Mouse (Mus musculus): ENCODE results near the gene Pamr1. TPM values are rescaled to one million over a fixed set of nuclear protein-coding genes. Genes with fewer than 3 reads are reported as not detected.

Pamr1 gene
- total RNA-seq (2022) = 10 to 100 TPM; 37.2 to 51.2 (median 39.9) TPM

- no peak for DNase-seq (ENCODE audit: low spot score in 2 of 2)
Observed at GRCm38 (mm10) chr2:102549611-102550266, at the start of gene Pamr1. Pamr1 (plus strand) TSS chr2:102550012.

DNA sequence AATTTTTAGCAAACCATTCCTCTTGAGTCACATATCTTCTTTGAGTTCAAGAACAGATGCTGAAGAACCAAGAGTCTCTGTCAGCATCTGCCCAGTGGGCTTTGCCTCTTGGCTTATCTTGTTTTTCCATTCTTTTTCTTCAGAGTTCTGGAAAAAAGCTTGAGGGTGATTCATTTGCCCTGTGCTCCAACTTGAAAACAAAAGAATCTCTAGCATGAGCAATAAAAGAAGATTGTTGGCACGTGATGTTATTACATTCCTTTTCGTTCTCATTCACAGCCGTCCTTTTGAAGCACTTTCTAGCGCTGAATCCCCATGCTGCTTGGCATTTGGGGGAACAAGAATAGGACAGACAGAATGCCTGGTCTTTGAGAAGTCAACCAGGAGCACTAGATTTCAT lies 42.2 kb upstream of the Pamr1 start:
- DNase-seq (ENCODE audit: low spot score in 2 of 2) = no peak

DNA sequence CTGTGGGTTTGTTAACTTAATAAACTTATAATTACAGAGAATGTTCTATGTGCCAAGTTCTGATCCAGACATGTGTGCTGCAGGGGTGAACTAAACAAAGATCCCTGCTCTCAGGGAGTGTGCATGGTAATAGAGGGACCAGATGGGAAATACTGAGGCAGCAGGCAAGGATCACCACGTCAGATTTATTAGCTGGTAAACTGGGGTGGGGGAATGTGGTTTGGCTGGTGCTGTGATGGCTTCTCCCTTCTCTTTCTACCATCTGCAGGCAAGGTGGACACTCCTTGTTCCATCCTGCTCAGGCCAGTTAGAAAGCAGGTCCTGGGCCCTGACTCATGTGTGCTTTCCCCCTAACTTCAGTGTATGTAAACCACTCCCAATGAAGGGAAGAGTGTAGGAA lies 41.7 kb upstream of the Pamr1 start:
- no peak for DNase-seq (ENCODE audit: low spot score in 2 of 2)

DNA sequence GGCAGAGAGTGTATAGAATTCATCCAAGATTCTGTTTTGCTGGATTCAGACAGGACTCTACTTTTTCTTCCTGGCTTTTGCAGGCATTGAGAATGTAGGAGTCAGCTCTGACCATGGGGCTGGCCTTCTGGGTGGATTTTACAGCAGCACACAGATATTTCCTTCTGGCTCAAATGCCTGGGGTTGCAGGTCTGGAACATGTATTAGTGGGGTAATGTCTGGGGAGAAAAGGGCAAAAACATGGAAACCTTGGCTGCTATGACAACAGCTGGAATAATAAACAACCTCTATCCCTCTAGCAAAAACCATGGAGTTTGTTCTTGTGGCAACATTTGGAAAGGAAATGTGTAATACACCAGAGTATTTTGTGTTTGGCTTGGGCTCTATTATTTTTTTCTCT lies 29.9 kb upstream of the Pamr1 start:
- DNase-seq (ENCODE audit: low spot score in 2 of 2) = no peak

GRCm38 (mm10) chr2:102527563-102527962 lies 22.2 kb upstream of the Pamr1 start:
- no peak for DNase-seq (ENCODE audit: low spot score in 2 of 2)

DNA sequence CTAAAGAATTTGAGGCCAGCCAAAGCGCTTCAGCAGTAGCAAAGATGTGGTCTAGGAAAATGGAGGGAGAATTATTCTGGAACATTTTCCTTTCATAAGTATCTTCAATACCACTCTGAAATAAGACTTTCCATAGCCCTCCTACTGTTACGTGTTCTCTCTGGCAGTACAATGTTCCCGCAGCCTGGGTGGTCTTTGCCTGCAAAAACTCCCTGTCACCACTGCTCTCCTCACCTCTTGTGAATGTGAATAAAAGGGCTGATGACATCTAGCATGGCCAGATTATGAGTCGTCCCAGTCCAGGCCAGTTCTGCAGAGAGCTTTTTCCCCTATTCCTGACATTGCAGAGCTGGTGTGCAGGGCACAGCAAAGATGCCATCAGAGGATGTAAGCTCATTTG lies 16.4 kb upstream of the Pamr1 start:
- DNase-seq (ENCODE audit: low spot score in 2 of 2) = no peak

DNA sequence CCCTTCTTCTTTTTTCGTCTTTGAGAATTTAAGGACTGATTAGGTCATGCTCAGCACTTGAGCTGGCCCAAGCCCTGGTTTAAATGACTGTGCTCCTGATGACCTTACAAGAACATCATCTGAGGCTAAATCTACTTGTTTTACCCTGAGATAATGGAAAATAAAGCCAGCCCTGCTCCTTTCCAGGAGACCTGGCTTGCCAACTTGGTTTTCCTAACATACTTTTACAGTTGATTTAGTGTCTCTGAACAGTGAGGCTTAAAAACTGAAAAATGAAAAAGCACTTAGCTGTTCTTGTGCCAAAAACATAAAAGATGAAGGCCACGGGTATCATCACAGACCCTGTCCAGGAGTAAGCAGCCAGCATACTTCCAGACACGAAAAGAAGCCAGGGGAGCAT lies 13.0 kb upstream of the Pamr1 start:
- DNase-seq (ENCODE audit: low spot score in 2 of 2) = no peak

DNA sequence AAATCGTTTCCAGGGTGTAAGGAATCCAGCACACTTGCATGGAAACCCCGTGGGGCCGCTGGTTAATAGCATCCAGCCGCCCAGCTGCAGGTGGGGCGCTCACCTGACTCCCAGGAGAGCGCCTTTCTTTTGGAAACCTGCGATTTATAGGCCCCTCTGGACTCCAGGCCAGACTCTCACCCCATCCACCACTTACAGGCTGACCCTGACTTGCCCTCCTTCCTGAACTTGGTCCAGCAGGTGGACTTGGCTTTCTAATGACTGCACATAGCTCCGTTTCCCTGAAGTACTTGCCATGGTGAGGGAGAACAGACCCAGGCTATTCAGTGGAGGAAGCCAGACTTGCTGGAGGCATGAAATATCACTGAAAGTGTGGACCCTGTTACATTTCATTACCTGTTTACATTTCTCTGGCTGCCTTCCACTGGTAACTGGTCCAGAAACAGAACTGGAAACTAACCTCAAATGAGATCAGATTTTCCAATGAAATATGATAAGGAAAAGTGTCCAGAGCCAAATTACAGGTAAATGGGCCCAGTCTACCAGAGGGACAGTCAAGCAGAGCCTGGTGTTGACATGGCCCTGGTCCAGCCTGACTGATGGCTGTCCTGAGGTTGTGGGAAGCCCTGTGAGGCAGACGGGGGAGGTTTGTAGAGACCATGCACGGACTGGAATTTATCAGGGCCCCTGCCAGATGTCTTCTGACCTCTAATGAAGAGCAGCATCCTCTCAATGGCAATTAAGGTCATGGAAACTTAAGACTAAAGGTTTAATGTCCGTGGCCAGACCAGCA lies 9.2 kb upstream of the Pamr1 start:
- DNase-seq (ENCODE audit: low spot score in 2 of 2) = no peak

- DNase-seq (ENCODE audit: low spot score in 2 of 2) = no peak
Observed at GRCm38 (mm10) chr2:102541404-102542125, 8.2 kb upstream of the Pamr1 start.

GRCm38 (mm10) chr2:102543961-102544719 lies 5.7 kb upstream of the Pamr1 start:
- no peak for DNase-seq (ENCODE audit: low spot score in 2 of 2)

DNA sequence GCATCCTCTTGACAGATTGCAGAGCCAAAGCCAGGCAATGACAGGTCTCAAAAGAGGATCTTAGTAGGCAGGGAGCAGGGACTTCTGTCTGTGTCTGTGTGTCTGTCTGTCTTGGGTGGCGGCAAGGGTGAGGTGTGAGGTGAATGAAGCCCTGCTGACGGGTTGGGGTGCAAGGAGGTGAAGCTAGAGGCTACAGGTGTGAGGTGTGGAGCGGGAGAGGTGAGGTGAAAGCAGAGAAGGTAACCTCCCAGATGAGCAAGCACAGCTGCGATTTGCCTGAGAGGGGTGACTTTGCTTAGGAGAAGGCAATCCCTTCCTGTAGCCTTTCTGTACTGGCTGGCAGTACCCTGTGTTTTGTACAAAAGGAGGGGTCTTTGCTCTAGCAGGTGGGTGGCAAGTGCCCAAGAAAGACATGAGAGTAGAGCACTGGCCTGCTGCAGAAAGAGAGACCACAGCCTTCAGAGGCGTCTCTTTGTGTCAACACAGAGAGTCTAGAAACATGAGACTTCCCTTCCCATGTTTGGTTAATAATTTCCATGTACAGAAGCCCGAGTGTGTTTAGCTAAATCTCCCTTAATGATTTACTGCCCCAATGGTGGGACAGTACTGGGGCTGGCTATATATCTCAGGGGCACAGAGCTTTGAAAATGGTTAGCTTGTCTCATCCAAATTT lies 1.2 kb downstream of the Pamr1 start:
- no peak for DNase-seq (ENCODE audit: low spot score in 2 of 2)

- DNase-seq (ENCODE audit: low spot score in 2 of 2) = no peak
Observed at GRCm38 (mm10) chr2:102551594-102551993, 1.8 kb downstream of the Pamr1 start.

GRCm38 (mm10) chr2:102552095-102552537 lies 2.3 kb downstream of the Pamr1 start:
- DNase-seq (ENCODE audit: low spot score in 2 of 2) = no peak

- DNase-seq (ENCODE audit: low spot score in 2 of 2) = no peak
Observed at GRCm38 (mm10) chr2:102557085-102557484, 7.3 kb downstream of the Pamr1 start.

DNA sequence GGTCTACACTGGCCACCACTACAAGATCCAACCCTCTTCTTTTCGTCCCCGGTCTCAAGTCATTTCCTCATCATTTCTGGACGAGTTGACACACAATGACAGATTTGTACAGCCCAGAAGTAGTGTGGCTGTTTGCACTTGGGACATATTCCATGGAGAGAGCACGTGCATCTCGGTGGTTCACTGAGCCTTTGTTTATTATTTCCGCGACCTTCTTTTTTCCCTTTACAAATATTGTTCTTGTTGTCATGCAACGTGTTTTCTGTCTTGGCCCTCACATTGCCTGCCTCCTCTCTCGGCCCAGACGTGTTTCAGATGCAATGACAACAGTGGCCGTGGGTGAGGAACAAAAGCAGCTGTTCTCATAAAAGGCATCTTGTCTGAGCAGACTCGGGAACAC lies 9.2 kb downstream of the Pamr1 start:
- DNase-seq (ENCODE audit: low spot score in 2 of 2) = no peak

- no peak for DNase-seq (ENCODE audit: low spot score in 2 of 2)
Observed at GRCm38 (mm10) chr2:102563848-102564247, 14.0 kb downstream of the Pamr1 start.

GRCm38 (mm10) chr2:102579248-102579647 lies 29.4 kb downstream of the Pamr1 start:
- DNase-seq (ENCODE audit: low spot score in 2 of 2) = peak in 1 of 2 experiments; percentile 32

GRCm38 (mm10) chr2:102589977-102590376 lies 40.2 kb downstream of the Pamr1 start:
- DNase-seq (ENCODE audit: low spot score in 2 of 2) = no peak

DNA sequence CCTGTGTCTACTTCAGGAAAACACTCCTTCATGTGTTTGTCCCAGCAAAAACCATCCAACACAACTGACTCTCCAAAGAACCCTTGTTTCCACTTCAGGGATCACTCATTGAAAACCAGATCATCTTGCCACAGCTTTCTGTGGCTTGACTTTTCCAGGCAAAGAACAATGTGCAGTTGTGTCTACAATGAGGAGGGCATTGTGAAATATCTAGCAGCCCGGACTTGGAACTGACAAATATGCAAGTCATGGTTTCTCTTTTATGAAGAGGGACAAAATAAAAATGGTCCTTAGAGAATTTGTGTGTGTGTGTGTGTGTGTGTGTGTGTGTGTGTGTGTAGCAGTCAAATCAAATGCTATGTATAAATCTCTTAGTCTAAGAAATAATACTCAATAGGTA lies 44.7 kb downstream of the Pamr1 start:
- no peak for DNase-seq (ENCODE audit: low spot score in 2 of 2)

DNA sequence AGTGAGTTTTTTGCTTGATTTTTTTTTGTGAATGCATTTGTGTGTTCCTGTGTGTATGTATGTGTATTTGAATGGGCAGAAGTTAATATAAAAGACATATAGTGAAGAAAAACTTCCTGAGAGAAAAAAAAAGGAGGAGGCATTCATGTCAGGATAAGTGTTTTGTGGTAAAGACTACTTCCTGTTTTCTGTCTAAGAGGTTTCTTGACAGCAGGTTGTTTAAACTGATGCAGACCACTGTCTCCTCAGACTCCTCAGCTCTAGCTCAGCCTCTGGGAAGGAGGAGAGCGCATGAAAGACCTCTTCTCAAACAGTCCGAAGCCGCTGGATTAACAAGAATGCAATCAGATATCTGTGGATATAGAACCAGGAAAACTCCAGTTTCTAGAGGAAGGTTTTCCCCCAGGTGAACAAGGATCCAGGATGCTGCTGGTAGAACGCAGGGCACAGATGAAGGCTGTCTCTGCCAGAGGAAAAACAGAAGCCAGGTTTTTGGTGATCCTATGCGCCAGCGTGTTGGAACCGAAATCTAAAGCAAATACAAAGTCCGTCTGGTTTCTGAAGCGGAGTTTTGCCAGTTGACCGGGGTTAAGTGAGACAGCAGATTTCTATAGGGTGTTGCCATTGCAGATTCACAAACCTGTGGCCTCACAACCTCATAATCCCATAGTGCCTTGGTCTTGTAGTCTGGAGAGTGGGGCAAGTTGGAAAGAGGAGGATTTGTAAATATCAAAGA lies 45.8 kb downstream of the Pamr1 start:
- DNase-seq (ENCODE audit: low spot score in 2 of 2) = no peak
